In the genomic region with DNA sequence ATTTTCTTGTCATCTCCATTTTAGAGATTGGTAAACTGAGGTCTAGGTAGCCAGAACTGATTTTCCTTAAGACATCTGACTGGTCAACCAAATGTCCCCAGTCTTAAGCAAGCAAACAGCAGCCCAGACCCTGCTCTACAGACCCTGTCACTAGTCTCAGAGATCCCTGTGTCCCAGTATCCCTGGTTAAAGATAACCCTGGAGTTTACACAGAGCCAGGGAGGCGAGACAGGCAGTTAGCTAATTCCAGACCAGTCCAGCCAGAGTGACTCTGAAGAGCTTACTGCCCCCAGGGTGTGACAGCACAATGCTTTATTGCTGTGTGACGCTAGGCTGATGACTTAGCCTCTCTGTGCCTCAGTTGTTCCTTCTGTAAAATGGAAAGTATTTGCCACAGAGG, we compare ENCODE assay signal across 9 mouse cellular contexts. TPM values are rescaled to one million over a fixed set of nuclear protein-coding genes. Genes with fewer than 3 reads are reported as not detected.
DNase-seq lines count a peak whose midpoint lies in the region; ATAC-seq and TF ChIP-seq lines count a peak whose summit lies in the region.
"Had no signal": no experiment of that assay in that cellular context is flagged by ENCODE, and none has a peak within 500 bp of the region (broad histone marks: within the 10 kb centered on the region; RNA-seq: fewer than 3 reads in every experiment).

A gene (minus strand): TSS at position 129 of the 400 bp plus-strand sequence.

- TF ChIP-seq POLR2A in embryonic fibroblast, embryonic 13.5 days (IDR thresholded peaks at IDR 0.05; ENCODE audit: low read depth, low read length), result no peak

- H3K27me3 ChIP-seq in lung, embryonic 15.5 days, result peaks cover 21% of the 10 kb centered on the region
- H3K27me3 ChIP-seq in liver, embryonic 11.5 days (replicated peaks; ENCODE audit: control insufficient read depth, insufficient read depth, low read length), result peaks cover 26% of the 10 kb centered on the region
- peaks cover 32% of the 10 kb centered on the region for H3K27me3 ChIP-seq in midbrain, embryonic 13.5 days

- WGBS in lung, embryonic 15.5 days, result 66% methylated on average over 2 of the region's 2 CpGs
- 53% methylated on average over 2 of the region's 2 CpGs for WGBS in liver, embryonic 11.5 days
- 84% methylated on average over 2 of the region's 2 CpGs for WGBS in midbrain, embryonic 13.5 days

- H3K36me3 ChIP-seq in lung, embryonic 15.5 days, result no peaks in the 10 kb centered on the region
- no peaks in the 10 kb centered on the region for H3K36me3 ChIP-seq in liver, embryonic 11.5 days (ENCODE audit: control insufficient read depth, insufficient read depth, low read length)
- H3K36me3 ChIP-seq in midbrain, embryonic 13.5 days, result no peaks in the 10 kb centered on the region

- H3K9me3 ChIP-seq in lung, embryonic 15.5 days, result no peaks in the 10 kb centered on the region
- H3K9me3 ChIP-seq in liver, embryonic 11.5 days (ENCODE audit: control insufficient read depth, low read length), result no peaks in the 10 kb centered on the region
- H3K9me3 ChIP-seq in midbrain, embryonic 13.5 days, result no peaks in the 10 kb centered on the region

- H3K4me2 ChIP-seq in lung, embryonic 15.5 days, result no peak within 1 kb of the TSS
- no peak within 1 kb of the TSS for H3K4me2 ChIP-seq in liver, embryonic 11.5 days
- no peak within 1 kb of the TSS for H3K4me2 ChIP-seq in midbrain, embryonic 13.5 days (replicated peaks)

- ATAC-seq in lung, embryonic 15.5 days (ENCODE audit: borderline replicate concordance, extremely low read depth, low FRiP score, low TSS enrichment), result no peak
- no peak for ATAC-seq in liver, embryonic 11.5 days (replicated peaks; ENCODE audit: low FRiP score)
- no peak for ATAC-seq in midbrain, embryonic 13.5 days

- peaks cover 40% of the 10 kb centered on the region for H3K4me1 ChIP-seq in lung, embryonic 15.5 days
- H3K4me1 ChIP-seq in embryonic fibroblast, embryonic 13.5 days (ENCODE audit: control insufficient read depth, insufficient read depth, low read length), result no peaks in the 10 kb centered on the region
- peaks cover 11% of the 10 kb centered on the region for H3K4me1 ChIP-seq in liver, embryonic 11.5 days (replicated peaks; ENCODE audit: control insufficient read depth, insufficient read depth, low read length)
- peaks cover 23% of the 10 kb centered on the region for H3K4me1 ChIP-seq in midbrain, embryonic 13.5 days (replicated peaks)

- H3K4me3 ChIP-seq in lung, embryonic 15.5 days, result no peak within 1 kb of the TSS
- H3K4me3 ChIP-seq in embryonic fibroblast, embryonic 13.5 days (ENCODE audit: insufficient read depth, low read length), result no peak within 1 kb of the TSS
- H3K4me3 ChIP-seq in liver, embryonic 11.5 days (ENCODE audit: low read depth, low read length), result no peak within 1 kb of the TSS
- no peak within 1 kb of the TSS for H3K4me3 ChIP-seq in midbrain, embryonic 13.5 days (replicated peaks)
- H3K4me3 ChIP-seq: myocyte had no signal

- TF ChIP-seq CTCF in embryonic fibroblast, embryonic 13.5 days (IDR thresholded peaks at IDR 0.05; ENCODE audit: borderline replicate concordance, insufficient read depth, low read length), result no peak

- DNase-seq in lung, postnatal 14 days, result no peak
- no peak for DNase-seq in heart, postnatal 4 days
- no peak for DNase-seq in liver, embryonic 11.5 days (ENCODE audit: low spot score)
- DNase-seq in ovary, postnatal 36 days (ENCODE audit: low spot score), result no peak
- DNase-seq in kidney, postnatal 25 days, result no peak

- H3K27ac ChIP-seq in lung, embryonic 15.5 days, result no peak within 1 kb of the TSS
- no peak within 1 kb of the TSS for H3K27ac ChIP-seq in embryonic fibroblast, embryonic 13.5 days (ENCODE audit: insufficient read depth, low read length)
- H3K27ac ChIP-seq in liver, embryonic 11.5 days (ENCODE audit: low read depth, low read length), result peak within 1 kb of the TSS; percentile 32
- no peak within 1 kb of the TSS for H3K27ac ChIP-seq in midbrain, embryonic 13.5 days

- no peak within 1 kb of the TSS for H3K9ac ChIP-seq in lung, embryonic 15.5 days
- no peak within 1 kb of the TSS for H3K9ac ChIP-seq in liver, embryonic 11.5 days (ENCODE audit: low read depth, low read length)
- no peak within 1 kb of the TSS for H3K9ac ChIP-seq in midbrain, embryonic 13.5 days (replicated peaks)

RNA-seq across cellular contexts. Expression of the gene that starts here (rescaled TPM):
- 82.5 and 86.9 TPM in 2 replicates for polyA plus RNA-seq in lung, embryonic 15.5 days (2015; fragmentation: Nextera tagmentation; extraction: Ambion mirVana)
- polyA plus RNA-seq in embryonic fibroblast, embryonic 13.5 days (2011; ENCODE audit: insufficient read length, low read depth, missing spikeins), result 10.3 TPM in 1 of 2 replicates, not detected in the other
- 100 to 1,000 TPM; 646 to 728 TPM for total RNA-seq in heart, postnatal 4 days (2021)
- polyA plus RNA-seq in liver, embryonic 11.5 days (2014; fragmentation: Nextera tagmentation; extraction: Ambion mirVana), result 23.5 and 35.8 TPM in 2 replicates
- polyA plus RNA-seq in midbrain, embryonic 13.5 days (2015; fragmentation: Nextera tagmentation; extraction: Ambion mirVana), result 5.2 and 5.6 TPM in 2 replicates
